Mouse (Mus musculus) midbrain, embryonic 14.5 days (tissue): Measurements from ENCODE around the gene Gm20388. TPM values are rescaled to one million over a fixed set of nuclear protein-coding genes. Genes with fewer than 3 reads are reported as not detected.

ENCODE experiments used
- ATAC-seq: fragments of 200-750 bp; cut with Nextera tagmentation; 2 replicates; pipeline ENCODE4 v1.8.0; 2017; ENCODE audit warnings: moderate number of reproducible peaks, moderate library complexity; ENCODE audit not compliant: low FRiP score, low TSS enrichment
- DNase-seq: peaks from one replicate; pipeline ENCODE4 v3.0.0-alpha.2; 2015
- H3K27ac ChIP-seq: fragments of 300-500 bp; sonication (generic); replicated peaks from 2 replicates; pipeline ENCODE4 v1.5.1; 2014; ENCODE audit warnings: mild to moderate bottlenecking, low read depth, low read length, moderate library complexity
- H3K27me3 ChIP-seq: fragments of 300-500 bp; sonication (generic); 2 replicates; pipeline ENCODE4 v1.6.1; 2014; ENCODE audit warnings: low read length, control low read depth, mixed read lengths; ENCODE audit not compliant: control insufficient read depth, insufficient read depth
- H3K36me3 ChIP-seq: fragments of 300-500 bp; sonication (generic); 2 replicates; pipeline ENCODE4 v1.6.1; 2014; ENCODE audit warnings: low read length, control low read depth; ENCODE audit not compliant: control insufficient read depth, insufficient read depth
- H3K4me1 ChIP-seq: fragments of 300-500 bp; sonication (generic); 2 replicates; pipeline ENCODE4 v1.6.1; 2014; ENCODE audit warnings: mild to moderate bottlenecking, antibody characterized with exemption, low read length, control low read depth; ENCODE audit not compliant: control insufficient read depth, insufficient read depth
- H3K4me2 ChIP-seq: fragments of 300-500 bp; sonication (generic); 2 replicates; pipeline ENCODE4 v1.6.1; 2014; ENCODE audit warnings: mild to moderate bottlenecking, low read length, moderate library complexity
- H3K4me3 ChIP-seq: fragments of 300-500 bp; sonication (generic); replicated peaks from 2 replicates; pipeline ENCODE4 v1.5.1; 2014; ENCODE audit warnings: low read depth, low read length
- H3K9ac ChIP-seq: fragments of 300-500 bp; sonication (generic); replicated peaks from 2 replicates; pipeline ENCODE4 v1.6.1; 2014; ENCODE audit warnings: mild to moderate bottlenecking, low read length, moderate library complexity
- H3K9me3 ChIP-seq: fragments of 300-500 bp; sonication (generic); 2 replicates; pipeline ENCODE4 v1.6.1; 2016; ENCODE audit warnings: low read length, control low read depth, mixed read lengths; ENCODE audit not compliant: control insufficient read depth
- WGBS: fragments of 180-500 bp; shearing (Covaris S2); extraction: QIAGEN DNeasy Blood & Tissue Kit; methylation state at CpG from one replicate; pipeline ENCODE4 v1.1.7; 2014; 5-methylcytosine and 5-hydroxymethylcytosine counted together
- polyA plus RNA-seq: library from polyadenylated mRNA; unstranded; fragments of >200 nt; fragmentation: Nextera tagmentation; extraction: Ambion mirVana; gene quantifications from 2 replicates; pipeline ENCODE4 v1.2.1, GENCODE M21; 2014

Gene Gm20388
- polyA plus RNA-seq, 1 experiment from 2014 or later = 4.1 TPM

DNA sequence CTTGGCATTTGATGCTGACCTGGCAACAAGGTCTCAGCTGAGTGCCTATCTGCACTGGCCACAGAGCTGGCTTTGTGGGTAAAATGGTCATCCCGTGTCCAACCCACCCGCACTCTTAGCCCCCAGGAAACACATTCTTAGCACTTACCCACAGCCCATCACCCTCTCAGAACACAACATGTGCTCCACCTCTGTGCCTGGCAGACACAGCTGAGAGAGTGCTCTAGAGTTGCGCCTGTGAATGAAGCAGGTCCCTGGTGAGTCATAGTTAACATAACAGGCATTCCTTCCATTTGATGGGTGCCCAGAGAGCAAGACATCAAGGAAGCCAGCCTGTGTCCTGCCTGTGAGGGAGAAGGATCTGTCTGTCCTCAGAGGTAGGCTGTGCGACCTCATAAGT is 2276.6 kb downstream of the Gm20388 start:
- no peak overlapping the region for H3K4me3 ChIP-seq
- no peak overlapping the region for H3K9ac ChIP-seq
- DNase-seq (no peak), ATAC-seq (no peak)
- H3K9me3 ChIP-seq = no peaks in the 10 kb centered on the region
- no peak overlapping the region for H3K27ac ChIP-seq
- H3K27me3 ChIP-seq = no peaks in the 10 kb centered on the region
- H3K4me2 ChIP-seq = no peak overlapping the region
- H3K36me3 ChIP-seq = no peaks in the 10 kb centered on the region
- H3K4me1 ChIP-seq = no peaks in the 10 kb centered on the region
- WGBS = 85% methylated on average over 4 of the region's 4 CpGs

DNA sequence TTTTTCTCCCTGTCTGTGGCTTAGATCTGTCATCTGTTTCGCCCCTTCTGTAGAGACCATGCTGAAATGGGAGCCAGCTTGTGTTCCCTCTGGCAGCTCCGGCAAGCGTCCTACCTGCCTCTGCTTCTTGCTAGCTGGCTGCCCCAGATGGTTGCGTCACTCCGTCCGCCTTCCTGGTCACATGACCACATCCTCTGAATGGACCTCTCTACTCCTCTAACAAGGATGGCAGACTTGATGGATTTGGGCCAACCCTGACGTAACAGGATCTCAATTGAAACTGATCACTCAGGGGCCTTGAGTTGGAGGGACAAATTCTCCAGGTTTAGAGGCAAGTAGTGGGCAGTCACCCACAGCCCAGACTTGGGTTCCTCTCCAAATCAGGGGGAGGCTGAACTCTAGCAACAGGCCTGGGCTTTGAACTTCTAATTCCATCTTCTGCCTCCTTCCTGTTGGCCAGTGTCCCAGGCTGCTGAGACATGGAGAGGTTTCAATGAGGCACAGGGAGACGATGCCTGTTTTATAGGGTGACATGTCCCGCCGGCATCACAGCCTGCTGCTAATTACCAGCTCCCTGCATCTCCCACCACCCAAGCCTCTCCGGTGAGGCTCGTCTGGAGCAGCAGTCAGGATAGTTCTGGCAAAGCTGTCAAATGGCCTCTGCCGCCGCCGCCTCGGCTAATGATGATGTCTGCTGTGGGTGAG is 2279.9 kb downstream of the Gm20388 start:
- 64% methylated on average over 16 of the region's 16 CpGs for WGBS
- ATAC-seq = no peak
- 0 out of 2 replicates have a peak overlapping the region, but pooled peaks have one; percentile 3 for H3K27ac ChIP-seq

DNA sequence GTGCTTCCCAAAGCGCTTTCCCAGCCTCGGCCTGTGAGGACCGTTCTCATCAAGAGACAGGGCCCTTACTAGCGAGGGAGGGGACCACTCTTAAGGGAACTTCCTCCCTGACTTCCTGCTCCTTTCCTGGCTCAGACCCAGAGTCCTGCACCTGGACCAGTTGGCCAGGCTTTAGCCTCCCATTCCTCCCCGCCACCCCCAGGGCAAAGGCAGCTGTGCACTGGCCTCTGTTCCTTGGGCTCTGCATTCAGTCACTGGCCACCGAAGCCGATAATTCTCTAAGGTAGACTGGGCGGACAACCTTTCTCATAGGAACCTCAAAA is 2280.4 kb downstream of the Gm20388 start:
- DNase-seq = no peak
- 0 out of 2 replicates have a peak overlapping the region, but pooled peaks have one; percentile 3 for H3K27ac ChIP-seq
- no peaks in the 10 kb centered on the region for H3K9me3 ChIP-seq
- no peak overlapping the region for H3K9ac ChIP-seq
- no peaks in the 10 kb centered on the region for H3K27me3 ChIP-seq
- no peaks in the 10 kb centered on the region for H3K36me3 ChIP-seq
- H3K4me2 ChIP-seq = no peak overlapping the region
- WGBS = 84% methylated on average over 8 of the region's 8 CpGs
- no peaks in the 10 kb centered on the region for H3K4me1 ChIP-seq
- no peak overlapping the region for H3K4me3 ChIP-seq
- no peak for ATAC-seq

More for the DNA sequence above, 2279.9 kb downstream of the Gm20388 start:
- no peaks in the 10 kb centered on the region for H3K4me1 ChIP-seq
- no peak overlapping the region for H3K9ac ChIP-seq
- no peak overlapping the region for H3K4me2 ChIP-seq
- no peak overlapping the region for H3K4me3 ChIP-seq
- H3K27me3 ChIP-seq = no peaks in the 10 kb centered on the region
- no peaks in the 10 kb centered on the region for H3K36me3 ChIP-seq
- H3K9me3 ChIP-seq = no peaks in the 10 kb centered on the region
- DNase-seq = peak; percentile 63

DNA sequence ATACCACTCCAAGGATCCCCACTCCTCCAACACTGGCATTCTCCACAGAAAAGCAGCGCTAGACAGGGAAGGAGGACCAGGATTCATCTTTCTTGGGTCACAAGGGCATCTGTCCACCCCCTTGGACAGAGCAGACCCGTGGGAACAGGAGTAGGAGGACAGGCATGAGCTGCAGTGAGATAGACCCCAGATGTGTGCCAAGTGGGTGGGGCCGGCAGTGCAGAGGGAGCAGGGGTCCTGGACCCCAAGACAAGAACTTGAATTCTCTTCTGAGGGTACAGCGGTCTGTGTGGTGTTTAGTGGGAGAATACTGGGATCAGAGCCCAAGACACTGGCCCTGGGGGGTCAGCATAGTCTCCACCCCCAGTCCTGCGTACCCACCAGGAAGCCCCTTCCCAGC is 2282.1 kb downstream of the Gm20388 start:
- WGBS = 84% methylated on average over 5 of the region's 5 CpGs
- Histone ChIP-seq H3K4me1 (no peaks in the 10 kb centered on the region), H3K27me3 (no peaks in the 10 kb centered on the region), H3K27ac (no peak overlapping the region), H3K9me3 (no peaks in the 10 kb centered on the region), H3K4me2 (no peak overlapping the region), H3K9ac (no peak overlapping the region), H3K4me3 (no peak overlapping the region), H3K36me3 (no peaks in the 10 kb centered on the region)
- no peak for DNase-seq
- ATAC-seq = no peak

DNA sequence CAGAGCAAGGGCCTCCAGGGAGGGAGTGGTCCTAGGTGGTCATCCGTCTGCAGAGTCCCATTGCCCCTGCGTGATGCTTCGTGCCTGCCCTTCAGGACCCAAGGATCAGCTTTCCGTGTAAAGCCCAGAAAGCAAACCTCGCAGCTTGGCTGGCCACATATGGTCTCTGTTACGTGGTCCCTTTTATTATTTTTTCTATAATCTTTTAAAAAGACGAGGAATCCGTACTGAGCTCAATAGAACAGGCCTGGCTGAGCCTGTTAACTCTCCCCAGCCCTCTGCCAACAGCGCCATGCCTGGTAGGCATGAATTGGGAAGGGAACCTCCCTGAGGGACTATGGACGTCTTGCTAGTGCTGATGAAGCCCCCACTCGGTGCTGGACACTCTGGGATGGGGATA is 2282.9 kb downstream of the Gm20388 start:
- Histone ChIP-seq H3K4me1 (no peaks in the 10 kb centered on the region), H3K4me2 (no peak overlapping the region), H3K27me3 (no peaks in the 10 kb centered on the region), H3K9ac (no peak overlapping the region), H3K27ac (no peak overlapping the region), H3K4me3 (no peak overlapping the region), H3K9me3 (no peaks in the 10 kb centered on the region), H3K36me3 (no peaks in the 10 kb centered on the region)
- 80% methylated on average over 11 of the region's 11 CpGs for WGBS
- no peak for ATAC-seq
- DNase-seq = no peak

DNA sequence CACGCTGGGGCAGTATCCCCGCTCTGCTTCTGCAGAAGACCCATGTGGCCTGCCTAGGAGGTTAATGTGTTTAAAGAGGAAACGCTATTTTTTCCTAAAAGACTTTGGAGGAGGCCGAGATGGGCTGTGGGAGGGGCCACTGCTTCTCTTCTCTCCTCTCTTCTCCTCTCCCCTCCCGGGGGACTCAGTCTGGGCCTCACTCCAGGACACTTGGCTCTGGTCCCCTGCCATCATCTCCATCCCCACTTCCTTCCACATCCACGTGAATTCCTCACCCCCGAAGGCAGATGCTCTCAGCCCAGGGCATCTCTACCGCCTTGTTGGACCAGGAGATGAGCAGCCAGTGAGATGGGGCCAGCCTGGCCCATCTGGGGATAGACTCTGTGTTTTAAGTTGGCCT is 2283.8 kb downstream of the Gm20388 start:
- no peak overlapping the region for H3K27ac ChIP-seq
- DNase-seq (peak; percentile 26), ATAC-seq (no peak)
- no peak overlapping the region for H3K4me3 ChIP-seq
- no peaks in the 10 kb centered on the region for H3K27me3 ChIP-seq
- H3K36me3 ChIP-seq = no peaks in the 10 kb centered on the region
- no peak overlapping the region for H3K4me2 ChIP-seq
- no peak overlapping the region for H3K9ac ChIP-seq
- WGBS = 73% methylated on average over 8 of the region's 8 CpGs
- H3K9me3 ChIP-seq = no peaks in the 10 kb centered on the region
- no peaks in the 10 kb centered on the region for H3K4me1 ChIP-seq

DNA sequence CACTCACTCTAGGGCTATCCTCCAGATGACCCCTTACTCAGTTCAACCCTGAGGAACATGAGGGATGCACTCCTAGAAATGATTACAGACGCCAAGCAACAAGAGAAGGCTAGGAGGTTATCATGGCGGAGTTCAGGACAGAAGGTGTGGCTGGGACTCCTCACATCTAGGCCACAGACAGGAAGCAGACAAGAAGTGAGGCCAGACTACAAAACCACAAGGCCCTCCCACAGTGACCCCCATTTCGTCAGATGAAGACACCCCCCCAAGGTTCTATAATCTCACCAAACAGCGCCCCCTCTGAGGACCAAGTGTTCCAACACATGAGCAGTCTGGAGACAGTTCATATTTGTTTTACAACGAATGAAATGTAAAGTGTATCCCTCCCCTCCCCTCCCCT is 2286.7 kb downstream of the Gm20388 start:
- no peak overlapping the region for H3K9ac ChIP-seq
- no peak overlapping the region for H3K4me2 ChIP-seq
- H3K4me3 ChIP-seq = no peak overlapping the region
- no peak overlapping the region for H3K27ac ChIP-seq
- 70% methylated on average over 5 of the region's 5 CpGs for WGBS
- no peaks in the 10 kb centered on the region for H3K27me3 ChIP-seq
- H3K36me3 ChIP-seq = no peaks in the 10 kb centered on the region
- ATAC-seq (no peak), DNase-seq (no peak)
- H3K4me1 ChIP-seq = no peaks in the 10 kb centered on the region
- no peaks in the 10 kb centered on the region for H3K9me3 ChIP-seq

DNA sequence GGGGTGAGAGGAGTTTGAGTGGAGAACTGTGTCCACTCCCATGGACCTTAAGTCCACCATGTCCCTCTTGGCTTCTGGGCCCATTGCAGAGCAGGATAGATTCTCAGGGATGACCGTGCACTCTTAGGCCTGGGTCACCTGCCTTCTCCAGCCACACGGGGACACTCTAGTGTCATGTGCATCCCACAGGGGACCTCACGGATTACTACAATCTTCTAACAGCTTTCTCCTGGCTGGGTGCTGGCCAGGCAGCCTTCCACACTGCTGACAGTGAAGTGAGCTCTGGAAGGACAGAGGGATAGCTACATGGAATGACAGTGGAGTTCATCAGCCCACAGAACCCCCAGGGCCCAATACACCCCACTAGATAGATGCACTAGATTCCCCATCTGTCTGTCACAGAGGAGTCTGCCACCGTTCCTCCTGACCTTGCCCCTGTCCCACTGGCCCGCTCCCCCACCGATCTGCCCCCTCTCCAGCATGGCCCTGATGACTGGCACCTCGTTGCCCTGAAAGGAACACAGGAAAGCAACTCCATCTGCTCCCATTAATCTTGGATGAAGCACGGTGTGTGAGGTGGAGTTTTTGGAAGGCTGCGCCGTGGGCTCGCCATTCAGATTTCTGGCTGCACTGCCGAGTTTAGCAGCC is 2287.9 kb downstream of the Gm20388 start:
- Histone ChIP-seq H3K4me2 (no peak overlapping the region), H3K4me3 (no peak overlapping the region), H3K9ac (no peak overlapping the region), H3K9me3 (no peaks in the 10 kb centered on the region), H3K4me1 (no peaks in the 10 kb centered on the region), H3K27me3 (no peaks in the 10 kb centered on the region), H3K27ac (no peak overlapping the region), H3K36me3 (no peaks in the 10 kb centered on the region)
- no peak for ATAC-seq
- DNase-seq = no peak
- WGBS = 84% methylated on average over 12 of the region's 12 CpGs

DNA sequence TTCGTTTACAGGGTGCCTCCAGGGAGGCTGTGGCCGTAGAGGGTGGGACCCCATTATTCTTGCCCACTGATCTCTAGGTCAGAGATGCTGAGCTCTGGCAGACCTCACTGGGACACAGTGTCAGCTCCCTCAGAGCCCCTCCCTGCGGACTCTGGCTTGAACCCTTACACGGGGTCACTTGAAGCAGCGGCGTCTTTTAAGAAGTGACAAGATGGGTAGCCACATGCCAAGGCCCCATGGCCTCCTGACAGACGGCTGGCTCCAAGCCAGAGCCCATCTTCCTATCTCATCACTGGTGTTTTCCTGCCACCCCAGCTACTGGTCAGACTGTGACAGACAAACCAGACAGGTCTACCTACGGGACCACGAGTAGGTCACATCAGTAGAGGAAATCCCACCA is 2288.6 kb downstream of the Gm20388 start:
- 88% methylated on average over 9 of the region's 9 CpGs for WGBS
- Histone ChIP-seq H3K36me3 (no peaks in the 10 kb centered on the region), H3K9ac (no peak overlapping the region), H3K9me3 (no peaks in the 10 kb centered on the region), H3K4me2 (no peak overlapping the region), H3K4me3 (no peak overlapping the region), H3K27ac (no peak overlapping the region), H3K4me1 (no peaks in the 10 kb centered on the region), H3K27me3 (no peaks in the 10 kb centered on the region)
- ATAC-seq (no peak), DNase-seq (no peak)
